Mouse (Mus musculus) stomach, postnatal 0 days (tissue): ENCODE data around the gene Sept8.

Source experiments
- CTCF ChIP-seq: IDR thresholded peaks from 2 replicates; pipeline ENCODE4 v1.5.1; 2016; ENCODE audit warnings: antibody characterized with exemption, low read depth, mild to moderate bottlenecking, moderate library complexity
- EP300 ChIP-seq: optimal IDR thresholded peaks from 2 replicates; pipeline ENCODE3; 2016; ENCODE audit warnings: antibody characterized with exemption

- TF ChIP-seq CTCF (no peak), EP300 (no peak)
Measured at GRCm38 (mm10) chr11:53547566-53547965, 28.5 kb downstream of the Sept8 start.
